Mouse (Mus musculus) liver, postnatal 0 days (tissue): Measurements from ENCODE around the gene Fbxo24. TPM values are rescaled to one million over a fixed set of nuclear protein-coding genes. Genes with fewer than 3 reads are reported as not detected.

Source experiments
- ATAC-seq: fragments of 200-750 bp; cut with Nextera tagmentation; 2 replicates; pipeline ENCODE4 v1.8.0; 2017; ENCODE audit warnings: mild to moderate bottlenecking, moderate library complexity
- DNase-seq: peaks from one replicate; pipeline ENCODE4 v3.0.0-alpha.2; 2016
- H3K27ac ChIP-seq: fragments of 300-500 bp; sonication (generic); 2 replicates; pipeline ENCODE4 v1.5.1; 2014; ENCODE audit warnings: antibody characterized with exemption, moderate library complexity, mild to moderate bottlenecking, low read depth
- H3K27me3 ChIP-seq: fragments of 300-500 bp; sonication (generic); 2 replicates; pipeline ENCODE4 v1.6.1; 2014; ENCODE audit warnings: low read length, control low read depth, mixed read lengths; ENCODE audit not compliant: insufficient read depth
- H3K36me3 ChIP-seq: fragments of 300-500 bp; sonication (generic); replicated peaks from 2 replicates; pipeline ENCODE4 v1.6.1; 2014; ENCODE audit warnings: mild to moderate bottlenecking, control low read depth, low read length, moderate library complexity, mixed read lengths; ENCODE audit not compliant: insufficient read depth
- H3K4me1 ChIP-seq: fragments of 300-500 bp; sonication (generic); 2 replicates; pipeline ENCODE4 v1.6.1; 2014; ENCODE audit warnings: antibody characterized with exemption, mild to moderate bottlenecking, control low read depth; ENCODE audit not compliant: insufficient read depth
- H3K4me2 ChIP-seq: fragments of 300-500 bp; sonication (generic); 2 replicates; pipeline ENCODE4 v1.6.1; 2014; ENCODE audit warnings: low read depth, mild to moderate bottlenecking, low read length, moderate library complexity, mixed read lengths
- H3K4me3 ChIP-seq: fragments of 300-500 bp; sonication (generic); 2 replicates; pipeline ENCODE4 v1.5.1; 2014; ENCODE audit warnings: low read depth, low read length
- H3K9ac ChIP-seq: fragments of 300-500 bp; sonication (generic); replicated peaks from 2 replicates; pipeline ENCODE4 v1.6.1; 2014; ENCODE audit warnings: mild to moderate bottlenecking, moderate library complexity
- H3K9me3 ChIP-seq: fragments of 300-500 bp; sonication (generic); 2 replicates; pipeline ENCODE4 v1.6.1; 2016; ENCODE audit warnings: mild to moderate bottlenecking, control low read depth, low read length, mixed read lengths
- CTCF ChIP-seq: sonication (generic); IDR thresholded peaks from 2 replicates; pipeline ENCODE4 v1.5.1; 2016; ENCODE audit warnings: antibody characterized with exemption, low read depth
- EP300 ChIP-seq: IDR thresholded peaks from 2 replicates; pipeline ENCODE4 v1.6.1; 2016; ENCODE audit warnings: antibody characterized with exemption, low read depth, mild to moderate bottlenecking
- WGBS: fragments of 180-500 bp; shearing (Covaris S2); extraction: QIAGEN DNeasy Blood & Tissue Kit; methylation state at CpG from one replicate; pipeline ENCODE4 v1.1.7; 2014; ENCODE audit not compliant: insufficient replicate concordance; 5-methylcytosine and 5-hydroxymethylcytosine counted together
- polyA plus RNA-seq: library from polyadenylated mRNA; unstranded; fragments of >200 nt; fragmentation: Nextera tagmentation; extraction: Ambion mirVana; gene quantifications from 2 replicates; pipeline ENCODE4 v1.2.1, GENCODE M21; 2015

The Fbxo24 gene
- not detected in 2 replicates for polyA plus RNA-seq

DNA sequence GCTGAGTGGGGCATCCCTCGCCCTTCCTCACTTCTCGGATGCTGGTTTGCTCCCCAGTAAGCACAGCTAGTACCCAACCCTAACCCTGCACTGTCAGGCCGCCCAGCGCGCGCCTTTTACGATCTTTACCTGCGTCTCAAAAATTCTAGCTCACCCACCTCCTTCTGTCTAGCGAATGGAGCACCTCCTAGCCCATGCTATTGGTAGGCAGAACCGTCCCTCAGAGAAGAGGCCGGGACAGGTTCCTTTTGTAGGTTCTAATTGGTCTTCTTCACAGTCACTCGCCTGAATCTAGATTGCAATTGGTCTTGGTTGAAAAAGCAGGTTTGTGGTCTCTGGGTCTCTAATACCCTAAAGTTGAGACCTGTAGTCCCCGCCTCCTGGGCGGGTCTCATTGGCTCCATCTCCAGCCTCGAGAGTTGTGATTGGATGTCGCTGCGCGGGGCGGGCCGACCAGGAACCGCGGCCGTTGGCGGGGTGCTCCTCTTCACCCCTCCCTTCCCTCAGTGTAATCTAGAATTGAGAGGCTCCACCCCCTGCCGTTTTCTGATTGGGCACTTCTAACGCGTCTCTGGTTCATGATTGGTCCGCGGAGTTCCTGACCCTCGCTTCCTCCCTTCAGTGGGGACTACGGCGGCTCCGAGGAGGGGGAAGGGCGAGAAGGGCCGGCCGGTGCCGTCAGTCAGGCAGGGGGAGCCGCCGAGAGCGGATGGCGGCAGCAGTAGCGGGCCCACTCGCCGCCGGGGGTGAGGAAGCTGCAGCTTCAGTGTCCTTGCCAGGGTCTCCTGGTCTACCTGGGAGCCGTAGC is at the start of gene Fbxo24, which contains the start of the genes Lrch4 and Gm20605:
Fbxo24 (minus strand) TSS at position 505 of the 808 bp plus-strand sequence.
Lrch4 (plus strand) TSS at position 624 of the 808 bp plus-strand sequence.
Gm20605 (plus strand) TSS at position 678 of the 808 bp plus-strand sequence.
- H3K27me3 ChIP-seq, result no peaks in the 10 kb centered on the region
- peak within 1 kb of the TSS; percentile 96 for H3K4me3 ChIP-seq
- no peaks in the 10 kb centered on the region for H3K9me3 ChIP-seq
- H3K9ac ChIP-seq, result peak within 1 kb of the TSS; percentile 94
- H3K4me1 ChIP-seq, result peaks cover 46% of the 10 kb centered on the region
- H3K27ac ChIP-seq, result peak within 1 kb of the TSS; percentile 99
- peaks cover 7% of the 10 kb centered on the region for H3K36me3 ChIP-seq
- DNase-seq (peak; percentile 99), ATAC-seq (peak; percentile 95)
- whole genome bisulfite sequencing, result under 1% methylated on average over 45 of the region's 46 CpGs
- TF ChIP-seq EP300, result peak; percentile 52
- peak; percentile 34 for TF ChIP-seq CTCF
- peak within 1 kb of the TSS; percentile 86 for H3K4me2 ChIP-seq

DNA sequence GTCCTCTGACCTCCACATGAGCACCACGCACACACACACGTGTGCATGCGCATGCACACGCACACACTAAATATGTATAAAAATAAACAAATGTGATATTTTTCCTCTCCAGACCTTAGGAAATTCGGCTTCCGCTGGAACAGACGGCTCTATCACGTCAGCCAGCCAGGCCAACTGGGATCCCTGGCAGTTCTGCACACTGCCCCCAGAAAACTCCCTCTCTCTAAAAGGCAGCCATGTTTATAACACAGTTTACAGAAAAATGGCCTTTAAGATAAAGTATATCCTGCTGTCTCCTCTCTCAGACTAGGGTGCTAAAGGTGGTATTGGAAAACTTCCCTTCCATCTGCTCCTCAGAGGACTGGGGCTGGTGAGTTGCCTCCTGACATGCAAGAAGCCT is 49.1 kb upstream of the Fbxo24 start:
- Histone ChIP-seq H3K36me3 (peaks cover 42% of the 10 kb centered on the region), H3K27ac (no peak overlapping the region)
- 93% methylated on average over 8 of the region's 8 CpGs for WGBS

DNA sequence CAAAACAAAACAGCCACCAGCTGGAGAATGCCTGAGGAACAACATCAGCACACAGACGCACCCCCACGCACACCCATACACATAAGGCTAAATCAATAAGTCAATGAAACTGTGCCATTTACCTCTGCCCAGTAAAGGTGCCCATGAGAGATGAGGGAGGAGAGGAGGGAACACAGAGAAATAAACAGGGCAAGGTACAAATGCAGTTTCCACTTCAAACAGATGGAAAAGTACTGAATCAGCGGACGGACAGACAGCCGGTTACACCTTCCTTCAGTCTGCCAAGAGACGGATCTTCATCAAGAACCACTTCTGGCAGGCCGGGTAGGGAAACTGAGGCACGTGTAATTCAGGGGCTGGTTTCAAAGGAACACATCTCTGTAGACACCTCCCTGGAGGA is 46.0 kb upstream of the Fbxo24 start:
- no peak for TF ChIP-seq CTCF
- TF ChIP-seq EP300, result peak; percentile 77; the same call in 1 of the 2 replicates
- Histone ChIP-seq H3K4me3 (no peak overlapping the region), H3K4me2 (peak overlapping the region; percentile 34; the same call in 1 of the 2 replicates), H3K27me3 (no peaks in the 10 kb centered on the region), H3K4me1 (peaks cover 51% of the 10 kb centered on the region), H3K27ac (peak overlapping the region; percentile 91), H3K36me3 (peaks cover 18% of the 10 kb centered on the region), H3K9me3 (no peaks in the 10 kb centered on the region), H3K9ac (no peak overlapping the region)
- peak; percentile 73 for ATAC-seq
- WGBS, result 79% methylated on average over 8 of the region's 8 CpGs
- DNase-seq, result peak; percentile 52

More for the DNA sequence above, 49.1 kb upstream of the Fbxo24 start:
- H3K4me2 ChIP-seq, result no peak overlapping the region
- ATAC-seq (no peak), DNase-seq (no peak)
- TF ChIP-seq CTCF (no peak), EP300 (no peak)
- peaks cover 44% of the 10 kb centered on the region for H3K4me1 ChIP-seq
- H3K4me3 ChIP-seq, result no peak overlapping the region
- H3K9ac ChIP-seq, result no peak overlapping the region
- H3K27me3 ChIP-seq, result no peaks in the 10 kb centered on the region
- no peaks in the 10 kb centered on the region for H3K9me3 ChIP-seq

DNA sequence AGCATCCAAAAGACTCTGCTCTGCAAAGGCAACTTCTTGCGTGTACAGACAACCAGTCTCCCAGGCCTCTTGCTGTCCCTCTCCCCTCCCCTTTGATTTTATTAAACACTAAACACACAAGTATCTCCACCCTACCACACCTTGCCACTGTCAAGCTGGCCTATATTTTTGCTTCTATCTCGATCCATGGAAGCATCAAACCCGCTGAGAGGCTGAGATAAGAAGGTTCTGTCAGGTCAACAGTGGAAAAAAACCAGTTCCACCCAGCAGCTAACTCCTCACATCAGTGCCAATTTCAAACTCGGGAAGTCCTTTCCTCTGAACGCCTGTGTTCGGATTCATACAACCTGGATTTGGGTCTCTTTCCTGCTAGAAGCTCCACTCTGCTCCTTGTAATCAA is 44.2 kb upstream of the Fbxo24 start:
- Histone ChIP-seq H3K4me3 (no peak overlapping the region), H3K4me2 (peak overlapping the region; percentile 38), H3K9ac (no peak overlapping the region), H3K27me3 (no peaks in the 10 kb centered on the region), H3K9me3 (no peaks in the 10 kb centered on the region), H3K36me3 (peaks cover 10% of the 10 kb centered on the region), H3K4me1 (peaks cover 49% of the 10 kb centered on the region), H3K27ac (peak overlapping the region; percentile 89)
- 46% methylated on average over 6 of the region's 6 CpGs for WGBS
- ATAC-seq (peak; percentile 10; the same call in 1 of the 2 replicates), DNase-seq (no peak)
- TF ChIP-seq CTCF (no peak), EP300 (peak; percentile 94)

DNA sequence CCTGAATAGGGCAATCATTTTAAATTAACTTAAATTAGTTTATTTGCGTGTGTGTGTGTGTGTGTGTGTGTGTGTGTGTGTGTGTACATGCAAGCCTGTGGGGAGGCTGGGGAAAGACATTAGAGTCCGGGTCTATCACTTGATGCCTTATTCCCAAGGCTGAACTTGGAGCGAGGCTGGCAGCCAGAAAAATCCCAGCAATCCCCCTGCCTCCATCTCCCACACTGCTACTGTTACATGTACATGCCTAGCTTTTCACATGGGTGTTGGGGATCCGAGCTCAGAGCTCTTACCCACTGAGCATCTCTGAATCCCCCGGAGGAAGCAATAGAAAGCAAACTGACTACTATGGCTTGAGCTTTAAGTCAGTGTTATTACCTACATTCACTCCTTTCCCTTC is 43.6 kb upstream of the Fbxo24 start:
- Histone ChIP-seq H3K27ac (peak overlapping the region; percentile 89), H3K4me3 (no peak overlapping the region), H3K27me3 (no peaks in the 10 kb centered on the region), H3K9ac (no peak overlapping the region), H3K9me3 (no peaks in the 10 kb centered on the region), H3K36me3 (peaks cover 7% of the 10 kb centered on the region), H3K4me1 (peaks cover 49% of the 10 kb centered on the region), H3K4me2 (no peak overlapping the region)
- WGBS, result 76% methylated on average over 5 of the region's 5 CpGs
- TF ChIP-seq CTCF (no peak), EP300 (no peak)
- ATAC-seq (no peak; the same call in 1 of the 2 replicates), DNase-seq (no peak)

DNA sequence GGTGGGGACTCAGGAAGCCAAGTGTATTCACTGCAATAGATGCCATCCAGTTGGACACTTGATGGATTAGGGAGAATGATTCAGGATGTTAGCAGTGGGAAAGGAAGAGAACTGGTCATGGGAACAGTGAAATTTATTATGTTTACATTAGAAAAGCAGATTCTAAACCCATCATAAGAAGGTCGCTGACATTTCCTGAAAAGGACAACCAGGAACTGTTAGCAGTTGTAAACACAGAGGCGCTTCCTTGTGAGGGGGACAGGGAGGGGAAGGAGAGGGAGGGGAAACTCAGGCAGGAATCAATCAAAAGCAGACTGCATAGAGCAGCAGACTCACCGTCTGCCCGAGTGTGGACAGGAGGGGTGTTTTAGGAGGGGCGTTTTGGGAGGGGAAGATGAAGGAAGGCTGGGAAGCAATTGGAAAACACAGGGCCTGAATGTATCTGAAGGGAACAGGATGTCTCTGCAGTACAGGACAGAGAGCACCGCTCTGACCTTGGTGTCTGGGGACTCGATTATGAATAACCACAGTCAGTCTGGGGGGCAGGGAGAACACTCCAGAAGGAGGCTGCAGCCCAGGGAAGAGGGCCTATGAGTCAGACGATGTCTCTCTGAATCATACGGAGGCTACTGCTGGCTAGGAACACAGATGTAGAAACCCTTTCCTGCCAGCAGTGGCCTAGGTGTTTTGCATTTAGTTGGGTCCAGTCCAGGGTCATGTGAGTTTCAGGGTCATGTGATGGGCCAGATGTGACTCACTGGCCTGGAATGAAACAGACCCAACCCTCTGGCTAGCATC is 42.8 kb upstream of the Fbxo24 start:
- Histone ChIP-seq H3K4me1 (peaks cover 47% of the 10 kb centered on the region), H3K27ac (peak overlapping the region; percentile 89), H3K4me3 (no peak overlapping the region), H3K4me2 (peak overlapping the region; percentile 4), H3K27me3 (no peaks in the 10 kb centered on the region), H3K9me3 (no peaks in the 10 kb centered on the region), H3K36me3 (peaks cover 12% of the 10 kb centered on the region), H3K9ac (peak overlapping the region; percentile 13; the same call in 1 of the 2 replicates)
- 13% methylated on average over 9 of the region's 9 CpGs for WGBS
- TF ChIP-seq CTCF (no peak), EP300 (peak; percentile 70)
- ATAC-seq (peak; percentile 81), DNase-seq (peak; percentile 79)
